Mouse (Mus musculus) E14TG2a.4 (cell line): ENCODE measurements around the gene Rplp1.

Source experiments
- H3K27me3 ChIP-seq: 2 replicates; pipeline ENCODE4 v1.6.1; 2014; ENCODE audit warnings: low read length, control low read depth; ENCODE audit not compliant: insufficient read depth
- H3K36me3 ChIP-seq: 2 replicates; pipeline ENCODE4 v1.6.1; 2014; ENCODE audit warnings: low read length, control low read depth; ENCODE audit not compliant: insufficient read depth
- H3K4me1 ChIP-seq: replicated peaks from 2 replicates; pipeline ENCODE4 v1.6.1; 2014; ENCODE audit warnings: low read depth, low read length, control low read depth
- H3K4me3 ChIP-seq: replicated peaks from 2 replicates; pipeline ENCODE4 v1.5.1; 2014; ENCODE audit warnings: mild to moderate bottlenecking, low read length
- H3K9me3 ChIP-seq: 2 replicates; pipeline ENCODE4 v1.6.1; 2014; ENCODE audit warnings: low read length, control low read depth
- CTCF ChIP-seq: conservative IDR thresholded peaks from 2 replicates; pipeline ENCODE4 v1.5.1; 2014; ENCODE audit warnings: low read length
- NANOG ChIP-seq: IDR thresholded peaks from 2 replicates; pipeline ENCODE4 v1.6.1; 2014; ENCODE audit warnings: borderline replicate concordance, low read length, mixed read lengths
- POU5F1 ChIP-seq: IDR thresholded peaks from 2 replicates; pipeline ENCODE4 v1.6.1; 2014; ENCODE audit warnings: low read length, borderline replicate concordance

Gene Rplp1

DNA sequence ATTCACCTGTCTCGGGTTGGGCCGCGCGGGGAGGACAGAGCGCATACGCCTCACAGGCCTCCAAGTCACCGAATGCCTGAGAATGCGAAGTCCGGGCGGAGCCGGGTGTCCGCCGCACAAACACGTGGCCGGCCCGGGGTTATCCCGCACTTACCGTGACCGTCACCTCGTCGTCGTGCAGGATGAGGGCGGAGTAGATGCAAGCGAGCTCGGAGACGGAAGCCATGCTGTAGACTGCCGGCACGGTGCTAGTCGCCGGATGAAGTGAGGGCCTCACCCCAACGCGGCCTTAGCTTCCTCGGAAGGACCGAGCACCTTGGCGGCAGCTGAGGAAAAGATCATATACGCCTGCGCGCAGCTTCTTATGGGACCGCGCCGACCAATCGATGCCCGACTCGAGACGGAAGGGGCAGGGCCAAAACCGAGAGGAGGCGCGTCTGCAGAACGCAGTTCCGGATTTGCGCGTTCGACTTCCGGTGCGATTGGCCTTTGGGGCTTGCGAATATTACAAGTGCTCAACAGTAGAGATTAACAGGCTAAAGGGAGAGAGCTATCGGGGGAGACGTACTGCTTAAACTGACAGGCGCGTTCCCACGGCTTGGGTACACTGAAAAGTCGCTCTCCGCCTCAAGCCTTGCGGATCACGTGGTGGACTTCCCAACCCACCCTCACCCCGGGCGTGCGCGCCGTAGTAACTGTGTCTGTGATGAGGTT is at the start of gene Rplp1:
TSS of gene Rplp1 (minus strand) at position 340 of the 714 bp plus-strand sequence.
- H3K36me3 ChIP-seq = peaks cover 54% of the 10 kb centered on the region
- no peaks in the 10 kb centered on the region for H3K27me3 ChIP-seq
- peaks cover 24% of the 10 kb centered on the region for H3K4me1 ChIP-seq
- TF ChIP-seq NANOG (no peak), CTCF (no peak), POU5F1 (no peak)
- peak within 1 kb of the TSS; percentile 91 for H3K4me3 ChIP-seq
- H3K9me3 ChIP-seq = no peaks in the 10 kb centered on the region

GRCm38 (mm10) chr9:61963356-61963755 is 49.0 kb upstream of the Rplp1 start:
- peaks cover 7% of the 10 kb centered on the region; the same call in 1 of the 2 replicates for H3K27me3 ChIP-seq
- H3K9me3 ChIP-seq = no peaks in the 10 kb centered on the region
- H3K36me3 ChIP-seq = no peaks in the 10 kb centered on the region
- TF ChIP-seq CTCF = no peak
- no peak for TF ChIP-seq NANOG
- no peak for TF ChIP-seq POU5F1
- H3K4me3 ChIP-seq = no peak overlapping the region
- peaks cover 6% of the 10 kb centered on the region for H3K4me1 ChIP-seq

DNA sequence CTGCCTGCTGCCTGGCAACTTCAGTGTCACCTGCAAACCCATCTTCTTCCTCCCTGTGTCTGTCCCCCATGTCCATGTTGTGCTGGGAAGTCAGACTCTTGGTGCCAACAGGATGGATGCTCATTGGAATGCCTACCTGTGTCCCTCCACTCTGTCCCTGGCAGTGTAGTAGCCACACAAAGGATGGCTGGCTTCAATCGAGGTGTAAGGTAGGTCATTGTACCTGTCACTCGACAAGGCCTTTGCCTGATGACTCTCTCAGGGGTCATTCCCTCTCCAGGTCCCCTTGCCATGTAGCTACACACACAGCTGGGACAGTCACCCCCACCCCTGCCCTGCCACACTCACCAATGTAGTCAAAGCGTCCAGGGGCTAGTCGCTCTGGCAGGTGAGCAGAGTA is 46.8 kb upstream of the Rplp1 start:
- Histone ChIP-seq H3K9me3 (no peaks in the 10 kb centered on the region), H3K36me3 (no peaks in the 10 kb centered on the region), H3K4me3 (no peak overlapping the region), H3K4me1 (peaks cover 6% of the 10 kb centered on the region), H3K27me3 (peaks cover 7% of the 10 kb centered on the region; the same call in 1 of the 2 replicates)
- no peak for TF ChIP-seq CTCF
- no peak for TF ChIP-seq POU5F1
- no peak for TF ChIP-seq NANOG

- H3K9me3 ChIP-seq = no peaks in the 10 kb centered on the region
These were observed 46.4 kb upstream of the Rplp1 start for GRCm38 (mm10) chr9:61960753-61961152.

DNA sequence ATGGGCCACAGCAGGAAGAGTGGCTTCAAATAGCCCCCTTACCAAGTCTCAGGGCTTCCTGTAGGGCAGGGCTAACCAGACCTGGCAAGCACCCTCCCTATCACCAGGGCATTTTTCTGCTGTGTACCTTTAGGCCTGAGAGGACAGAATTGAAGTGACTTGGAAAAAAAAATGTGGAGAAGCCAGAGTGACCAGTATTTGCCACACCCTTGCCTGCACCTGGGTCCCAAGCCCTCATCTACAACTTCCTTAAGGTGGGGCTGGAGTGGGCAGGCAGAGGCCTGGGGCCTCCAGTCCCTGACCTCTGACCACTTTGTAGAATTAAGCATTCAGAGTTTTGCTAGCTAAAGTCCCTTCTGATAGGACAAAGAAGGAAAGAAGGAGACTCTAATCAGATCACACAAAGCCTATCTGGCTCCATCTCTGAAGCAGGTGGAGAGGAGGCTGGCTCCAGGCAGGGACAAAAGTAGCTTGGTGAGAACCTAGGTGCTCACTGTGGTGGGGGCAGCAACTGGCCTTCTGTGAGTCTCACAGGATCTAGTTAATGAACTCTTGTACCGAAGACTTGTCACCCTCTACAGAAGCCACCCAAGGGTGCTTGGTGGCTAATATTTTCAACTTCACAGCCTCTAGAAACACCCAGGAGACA is 45.7 kb upstream of the Rplp1 start:
- Histone ChIP-seq H3K36me3 (no peaks in the 10 kb centered on the region), H3K9me3 (no peaks in the 10 kb centered on the region)
- TF ChIP-seq POU5F1 = no peak
- no peak for TF ChIP-seq NANOG
- TF ChIP-seq CTCF = no peak

More at GRCm38 (mm10) chr9:61960753-61961152, 46.4 kb upstream of the Rplp1 start:
- TF ChIP-seq CTCF = no peak
- TF ChIP-seq NANOG = no peak
- TF ChIP-seq POU5F1 = no peak
- Histone ChIP-seq H3K4me1 (peaks cover 6% of the 10 kb centered on the region), H3K4me3 (no peak overlapping the region), H3K27me3 (peaks cover 7% of the 10 kb centered on the region; the same call in 1 of the 2 replicates), H3K36me3 (no peaks in the 10 kb centered on the region)

GRCm38 (mm10) chr9:61954707-61955106 is 40.4 kb upstream of the Rplp1 start:
- Histone ChIP-seq H3K4me3 (no peak overlapping the region), H3K4me1 (peaks cover 7% of the 10 kb centered on the region), H3K9me3 (no peaks in the 10 kb centered on the region), H3K36me3 (no peaks in the 10 kb centered on the region), H3K27me3 (no peaks in the 10 kb centered on the region)
- TF ChIP-seq POU5F1 (no peak), NANOG (no peak), CTCF (no peak)

More for the DNA sequence above, 45.7 kb upstream of the Rplp1 start:
- Histone ChIP-seq H3K4me3 (no peak overlapping the region), H3K27me3 (peaks cover 7% of the 10 kb centered on the region; the same call in 1 of the 2 replicates), H3K4me1 (0 out of 2 replicates have a peak, but pooled peaks cover 2% of the 10 kb centered on the region)

GRCm38 (mm10) chr9:61952241-61952640 is 37.9 kb upstream of the Rplp1 start:
- H3K27me3 ChIP-seq = no peaks in the 10 kb centered on the region
- H3K36me3 ChIP-seq = no peaks in the 10 kb centered on the region
- H3K4me3 ChIP-seq = no peak overlapping the region
- no peaks in the 10 kb centered on the region for H3K9me3 ChIP-seq
- peaks cover 17% of the 10 kb centered on the region for H3K4me1 ChIP-seq
- TF ChIP-seq POU5F1 (no peak), NANOG (no peak), CTCF (no peak)

DNA sequence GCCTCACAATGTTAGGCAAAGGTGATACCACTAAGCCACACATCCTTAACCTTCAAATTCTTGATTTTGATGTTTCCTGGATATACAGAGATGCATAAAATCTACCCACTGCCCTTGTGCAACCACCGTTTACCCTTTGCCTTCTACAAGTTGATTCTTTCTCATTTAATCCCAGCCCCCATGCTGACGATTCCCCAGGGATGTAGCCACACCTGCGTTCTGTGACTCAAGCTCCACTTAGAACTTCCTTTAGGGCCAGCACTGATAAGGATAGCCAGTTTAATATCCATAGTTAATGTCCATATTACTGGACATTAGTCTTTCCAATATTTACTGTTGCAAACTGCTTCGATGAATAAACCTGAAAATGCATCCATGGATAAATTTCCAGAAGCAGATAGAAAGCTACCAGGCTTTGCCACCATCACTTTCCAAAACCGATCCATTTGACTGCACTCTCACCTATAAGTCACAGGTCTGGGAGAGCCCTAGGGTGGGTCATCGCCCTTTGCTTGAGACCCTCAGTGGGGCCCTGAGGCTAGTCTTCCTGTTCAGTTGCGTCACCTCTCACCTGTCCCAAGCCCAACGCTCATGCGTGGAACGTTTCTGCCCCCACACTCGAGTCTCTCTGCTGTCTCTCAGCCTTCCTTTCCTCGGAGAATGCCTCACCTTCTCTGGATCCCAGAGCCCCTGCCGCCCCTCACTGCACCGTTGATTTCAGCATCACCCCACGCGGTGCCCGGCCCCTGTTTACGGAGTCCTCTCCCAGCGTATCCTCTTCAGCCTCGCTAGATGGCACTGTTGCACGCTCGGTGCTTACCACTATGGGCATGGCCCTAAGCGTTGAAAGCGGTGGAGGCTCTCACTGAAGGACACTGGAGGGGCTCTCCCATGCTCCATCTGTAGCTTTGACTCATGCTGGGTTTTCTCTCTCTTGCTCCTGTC is 33.3 kb upstream of the Rplp1 start:
- no peaks in the 10 kb centered on the region for H3K27me3 ChIP-seq
- H3K9me3 ChIP-seq = no peaks in the 10 kb centered on the region
- peaks cover 18% of the 10 kb centered on the region for H3K36me3 ChIP-seq
- H3K4me3 ChIP-seq = peak overlapping the region; percentile 97
- peaks cover 43% of the 10 kb centered on the region for H3K4me1 ChIP-seq
- no peak for TF ChIP-seq POU5F1
- TF ChIP-seq NANOG = no peak
- TF ChIP-seq CTCF = peak; percentile 73
